Mouse (Mus musculus) ES-Bruce4 (cell line): ENCODE measurements at regions not wholly inside any gene's neighbourhood (a gene's known extent, or its start where the extent isn't known, plus 50 kb on each side); places are given as distances from the start of the nearest gene placed in this dataset.

ENCODE experiments used
- CTCF ChIP-seq: IDR thresholded peaks from one replicate; pipeline ENCODE4 v1.8.1; 2011; ENCODE audit warnings: low read depth, low read length
- POLR2A ChIP-seq: IDR thresholded peaks from one replicate; pipeline ENCODE4 v1.8.1; 2011; ENCODE audit warnings: low read length; ENCODE audit not compliant: insufficient read depth

- TF ChIP-seq CTCF, result no peak
- TF ChIP-seq POLR2A, result no peak
These were observed 562.1 kb upstream of the Atp2b1 start for GRCm38 (mm10) chr10:98352061-98352460.
